Mouse (Mus musculus) CD4-positive helper T cell, adult 2 months (primary cell): ENCODE data around the gene Babam2.

Experiments used
- DNase-seq: peaks from one replicate; pipeline ENCODE4 v3.0.0-alpha.2; 2012; ENCODE audit warnings: low read depth, missing footprints, low spot score

Babam2 gene

GRCm38 (mm10) chr5:31713841-31714264 lies 16.4 kb downstream of the Babam2 start:
- DNase-seq = peak; percentile 36

GRCm38 (mm10) chr5:31715486-31716150 lies 18.1 kb downstream of the Babam2 start:
- no peak for DNase-seq

- no peak for DNase-seq
These were observed 27.0 kb downstream of the Babam2 start for GRCm38 (mm10) chr5:31724519-31724918.

DNA sequence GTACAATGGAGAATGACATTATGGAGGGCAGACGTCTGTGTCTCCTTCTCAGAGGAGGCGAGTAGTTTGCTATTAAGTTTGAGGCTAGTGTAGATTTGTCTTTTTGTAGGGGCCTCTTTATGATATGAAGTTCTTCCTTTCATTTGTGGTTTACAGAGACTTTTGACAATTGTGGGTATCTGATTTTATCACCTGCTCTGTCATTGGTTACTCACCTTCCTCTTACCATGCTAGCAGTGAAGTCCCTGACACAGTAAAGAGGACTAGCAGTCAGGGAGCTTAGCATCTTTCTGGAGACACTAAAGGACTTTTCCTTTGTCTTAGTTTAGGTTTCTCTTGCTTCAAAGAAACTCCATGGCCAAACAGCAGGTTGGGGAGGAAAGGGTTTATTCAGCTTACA lies 28.4 kb downstream of the Babam2 start:
- peak; percentile 62 for DNase-seq

DNA sequence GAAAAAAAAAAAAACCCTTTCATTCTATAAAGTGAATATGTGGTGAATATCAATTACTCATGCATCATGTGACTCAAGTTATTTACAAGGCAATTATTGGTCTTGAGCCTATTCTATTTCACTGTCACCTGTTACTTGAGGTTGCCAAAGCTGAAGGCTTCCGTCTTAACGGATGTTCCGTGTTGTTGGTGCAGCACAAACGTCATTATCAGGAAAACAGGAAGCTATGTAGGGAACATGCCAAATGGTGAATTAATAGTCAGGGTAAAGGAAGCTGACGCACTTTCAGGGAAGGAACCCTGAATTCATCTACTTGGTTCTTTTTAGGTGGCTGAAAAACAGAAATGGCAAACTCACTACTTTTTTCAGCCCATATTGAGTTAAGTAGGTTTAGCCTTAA lies 30.0 kb downstream of the Babam2 start:
- no peak for DNase-seq

DNA sequence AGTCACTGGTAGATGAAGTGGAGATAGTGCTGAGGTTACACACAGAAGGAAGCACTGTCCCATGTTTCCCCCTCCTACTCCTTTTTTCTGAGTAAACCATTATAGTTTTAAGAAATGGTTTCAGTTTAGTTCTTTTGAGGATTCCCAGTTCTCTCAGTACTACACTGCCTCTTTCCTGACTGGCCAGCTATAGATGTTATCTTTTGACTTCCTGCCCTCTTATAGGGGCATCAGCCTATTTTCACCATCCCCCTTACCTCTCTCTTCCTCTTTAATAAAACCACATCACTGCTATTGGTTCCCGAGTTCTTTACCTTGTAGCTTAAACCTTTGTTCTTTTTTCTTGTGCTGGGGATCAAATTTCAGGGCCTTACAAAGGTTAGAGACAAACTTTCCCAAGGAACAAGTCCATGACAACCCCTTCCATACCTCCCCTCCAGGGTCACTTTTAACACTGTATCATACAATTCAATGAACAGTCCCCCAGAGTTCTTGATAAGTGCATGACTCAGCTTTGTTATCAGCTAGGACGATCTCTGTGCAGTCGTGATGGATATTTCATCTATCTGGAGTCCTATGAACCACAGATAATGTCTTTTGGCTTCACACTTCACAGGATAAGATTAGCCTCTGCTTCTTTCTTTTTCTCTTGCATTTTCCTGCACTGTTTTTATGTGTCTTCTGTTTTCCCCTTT lies 35.3 kb downstream of the Babam2 start:
- DNase-seq = peak; percentile 27

- no peak for DNase-seq
These were observed 44.4 kb downstream of the Babam2 start for GRCm38 (mm10) chr5:31741931-31742330.

DNA sequence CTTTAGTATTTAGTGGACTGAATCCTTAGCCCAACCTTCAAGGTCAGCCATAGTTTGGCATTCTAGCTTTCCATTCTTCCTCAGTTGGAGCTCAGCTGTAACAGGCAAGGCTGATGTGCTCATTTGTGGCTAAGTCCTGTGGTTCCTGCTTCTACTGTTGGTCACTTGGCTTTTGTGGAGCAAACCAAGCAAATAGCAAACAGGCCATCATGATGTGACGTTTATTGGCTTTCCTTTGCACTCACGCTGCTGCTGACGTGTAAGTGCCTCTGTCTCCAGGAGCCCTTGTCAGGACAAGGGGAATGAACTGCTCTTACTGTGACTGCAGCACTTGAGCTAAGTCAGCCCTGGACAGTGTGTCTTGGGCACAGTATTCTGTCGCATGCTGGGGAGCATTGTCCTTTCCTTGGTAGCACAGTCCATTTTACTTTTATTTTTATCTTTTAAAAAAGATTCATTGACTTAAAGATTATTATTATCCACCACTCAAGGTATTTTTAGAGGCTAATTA lies 45.1 kb downstream of the Babam2 start:
- DNase-seq = no peak

DNA sequence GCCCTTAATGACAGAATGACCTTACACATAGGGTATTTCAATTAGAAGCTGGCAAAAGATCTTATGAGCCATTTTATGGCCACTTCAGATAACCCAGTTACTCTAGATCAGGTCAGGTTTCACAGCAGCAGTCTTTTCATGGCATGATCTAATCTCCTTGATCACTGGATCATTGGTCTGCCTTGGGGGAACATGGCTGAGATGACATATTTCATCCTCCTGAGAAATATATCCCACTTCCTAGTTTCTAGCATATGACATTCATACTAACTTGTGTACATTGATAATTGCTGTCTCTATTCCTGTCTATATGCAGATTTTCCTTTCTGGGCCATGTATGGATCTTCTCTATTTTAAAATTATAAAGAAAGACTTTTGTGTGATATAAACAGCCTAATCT lies 51.9 kb downstream of the Babam2 start:
- DNase-seq = no peak

DNA sequence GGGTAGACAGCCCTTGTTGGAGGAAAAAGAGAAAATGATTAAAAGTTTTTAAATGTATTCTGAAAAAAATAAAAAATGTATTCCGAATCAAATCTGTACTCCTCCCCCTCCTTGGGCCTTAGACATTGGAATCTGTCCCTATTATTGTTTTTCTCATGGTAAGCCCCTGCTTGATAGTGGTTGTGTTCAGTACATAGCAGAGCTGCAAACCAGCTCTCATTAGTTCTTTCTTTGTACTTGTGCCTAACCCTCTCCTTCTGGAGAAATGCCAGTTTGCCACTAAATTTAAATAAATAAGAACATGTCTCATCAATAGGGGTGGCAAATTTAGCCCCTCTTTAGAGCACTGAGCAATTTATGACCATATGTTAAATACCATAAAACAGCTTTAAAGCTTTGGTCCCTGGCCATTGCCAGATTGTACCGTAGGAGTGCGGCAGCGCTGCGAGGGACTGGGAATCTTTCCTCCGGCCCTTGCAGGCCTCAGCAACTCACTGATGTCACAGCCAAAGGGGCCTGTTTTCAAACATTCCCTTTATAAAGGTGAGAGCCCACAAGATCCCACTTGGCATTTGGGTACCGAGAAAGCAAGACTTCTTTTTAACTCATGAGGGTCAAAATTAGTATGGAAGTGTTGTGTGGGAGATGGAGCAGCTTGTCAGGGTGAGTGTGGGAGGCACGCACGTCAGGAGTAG lies 52.9 kb downstream of the Babam2 start:
- DNase-seq = no peak

DNA sequence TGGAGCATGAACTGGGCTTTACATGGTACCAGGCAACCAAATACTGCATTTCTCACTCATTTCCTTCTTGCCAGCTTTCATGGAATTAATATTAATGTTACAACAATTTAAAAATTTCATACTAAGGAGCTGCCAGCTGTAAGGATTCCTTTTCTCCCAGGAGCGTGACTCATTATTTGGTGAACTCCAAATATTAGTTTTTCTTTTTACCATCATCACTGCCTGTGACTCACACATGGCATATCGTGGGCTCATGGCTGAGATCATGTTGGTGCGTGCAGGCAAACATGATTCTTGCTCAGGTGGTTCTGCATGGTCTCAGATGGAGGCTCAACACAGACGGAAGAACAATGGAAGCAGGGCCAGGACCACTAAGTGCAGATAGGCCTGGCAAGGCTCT lies 53.5 kb downstream of the Babam2 start:
- no peak for DNase-seq

DNA sequence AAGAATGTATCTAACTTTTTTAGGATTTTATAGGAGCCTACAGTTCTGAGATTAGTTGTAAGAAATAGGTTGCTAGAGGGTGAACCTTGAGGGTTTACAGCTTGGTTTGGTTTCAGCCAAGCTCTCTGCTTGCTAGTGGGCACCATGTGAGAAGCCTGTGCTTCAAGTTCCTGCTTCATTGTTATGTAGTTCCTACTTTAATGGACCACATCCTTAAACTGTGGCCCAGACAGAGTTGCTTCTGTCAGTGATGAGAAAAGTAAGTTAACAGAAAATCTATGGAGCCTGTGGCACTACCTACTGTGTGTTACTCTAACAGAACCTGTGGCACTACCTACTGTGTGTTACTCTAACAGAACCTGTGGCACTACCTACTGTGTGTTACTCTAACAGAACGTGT lies 57.1 kb downstream of the Babam2 start:
- no peak for DNase-seq

GRCm38 (mm10) chr5:31755255-31755654 lies 57.8 kb downstream of the Babam2 start:
- no peak for DNase-seq

DNA sequence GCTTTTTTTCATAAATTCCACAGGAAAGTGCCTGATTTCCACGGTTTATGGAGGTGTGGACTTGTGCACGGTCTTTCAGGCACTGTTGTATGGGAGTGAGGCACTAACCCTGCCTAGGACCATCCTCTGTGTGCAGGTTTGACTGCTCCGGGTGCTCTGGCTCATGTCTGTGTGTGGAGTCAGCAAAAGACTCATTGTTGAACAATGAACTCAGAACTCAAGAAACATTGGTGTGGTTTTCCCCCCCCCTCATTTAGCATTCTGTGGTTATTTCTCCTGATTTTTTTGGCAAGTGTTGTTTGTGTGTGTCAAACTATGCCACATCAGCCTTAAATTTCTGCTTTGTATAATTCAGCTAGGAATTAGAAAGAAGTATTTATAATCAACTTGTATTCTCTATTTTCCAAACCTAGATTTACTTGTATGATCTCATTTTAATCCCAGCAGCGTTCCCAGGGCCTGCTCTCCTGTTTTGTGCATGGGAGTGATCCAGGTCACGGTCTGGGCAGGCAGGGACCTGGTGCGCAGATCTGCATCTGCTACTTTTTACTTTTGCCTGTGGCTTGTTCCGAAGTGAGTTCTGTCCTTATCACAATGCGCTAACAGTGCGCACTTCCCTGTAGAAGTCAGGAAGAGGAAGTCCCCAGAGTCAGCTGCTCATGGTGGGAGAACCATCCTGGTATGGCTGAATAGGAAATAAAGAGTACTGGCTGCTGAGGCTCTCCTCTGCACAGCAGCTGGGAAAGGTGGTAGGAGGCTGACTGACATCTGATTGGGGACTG lies 61.0 kb downstream of the Babam2 start:
- DNase-seq = no peak

- no peak for DNase-seq
These were observed 64.4 kb downstream of the Babam2 start for GRCm38 (mm10) chr5:31761836-31762235.

DNA sequence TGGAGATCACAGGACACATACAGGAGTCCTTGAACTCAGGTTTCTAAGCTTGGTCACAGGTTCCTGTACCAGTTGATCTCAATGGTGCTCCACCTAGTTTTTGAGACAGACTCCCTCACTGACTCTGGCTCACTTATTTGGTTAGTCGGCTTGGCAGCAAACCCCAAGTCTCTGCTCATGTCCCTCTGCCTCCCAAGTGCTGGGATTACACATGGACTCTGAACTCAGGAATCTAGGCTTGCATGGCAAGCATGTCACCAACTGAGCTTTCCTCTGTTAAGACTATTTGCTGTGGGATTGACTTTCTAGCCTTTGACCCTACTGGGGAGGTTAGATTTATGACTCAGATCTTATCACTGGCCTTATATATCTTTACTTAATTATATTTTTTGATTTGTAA lies 65.3 kb downstream of the Babam2 start:
- no peak for DNase-seq

DNA sequence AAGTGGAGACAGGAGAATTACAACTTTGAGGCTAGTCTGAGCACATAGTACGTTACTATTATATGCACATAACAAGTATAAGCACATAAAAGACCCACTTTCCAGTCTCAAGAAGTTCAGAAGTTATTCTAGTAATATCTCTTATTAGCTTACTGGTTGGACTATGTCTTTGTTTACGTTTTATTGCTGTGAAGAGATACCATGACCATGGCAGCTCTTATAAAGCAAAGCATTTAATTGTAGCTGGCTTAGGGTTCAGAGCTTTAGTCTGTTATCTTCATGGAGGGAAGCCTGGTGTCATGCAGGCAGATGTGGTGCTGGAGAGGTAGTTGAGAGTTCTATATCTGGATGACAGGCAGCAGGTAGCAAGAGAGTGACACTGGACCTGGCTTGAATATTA lies 68.3 kb downstream of the Babam2 start:
- no peak for DNase-seq

DNA sequence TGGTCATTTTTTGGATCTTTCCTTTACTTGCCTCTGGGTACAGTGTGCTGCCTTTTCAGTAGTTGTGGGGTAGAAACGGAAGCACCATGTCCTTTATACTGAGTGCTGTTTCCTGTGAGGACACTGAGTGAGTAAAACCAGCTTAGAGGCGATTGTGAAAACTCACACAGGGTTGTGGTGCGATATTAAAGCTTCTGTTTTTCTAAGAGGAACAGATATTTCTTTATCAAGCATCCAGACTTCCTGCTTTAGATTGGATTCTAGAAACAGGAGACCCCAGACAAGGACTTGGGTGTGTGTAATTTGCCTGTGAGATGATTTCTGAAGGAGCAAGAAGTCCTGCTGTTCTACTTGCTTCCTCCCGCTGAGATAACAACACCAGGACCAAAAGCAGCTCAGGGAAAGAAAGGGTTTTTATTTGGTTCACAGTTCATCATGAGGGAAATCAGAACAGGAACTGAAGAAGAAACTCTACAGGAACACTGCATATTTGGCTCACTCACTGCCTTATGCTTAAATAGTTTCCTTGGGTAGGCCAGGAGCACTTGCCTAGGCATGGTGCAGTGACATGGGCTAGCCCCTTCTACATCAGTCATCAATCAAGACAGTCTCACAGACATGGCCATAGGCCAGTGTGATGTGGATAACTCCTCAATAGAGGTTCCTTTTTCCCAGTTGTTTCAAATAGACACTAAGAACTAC lies 69.5 kb downstream of the Babam2 start:
- DNase-seq = no peak

- DNase-seq = no peak
These were observed 74.0 kb downstream of the Babam2 start for GRCm38 (mm10) chr5:31771486-31771885.

DNA sequence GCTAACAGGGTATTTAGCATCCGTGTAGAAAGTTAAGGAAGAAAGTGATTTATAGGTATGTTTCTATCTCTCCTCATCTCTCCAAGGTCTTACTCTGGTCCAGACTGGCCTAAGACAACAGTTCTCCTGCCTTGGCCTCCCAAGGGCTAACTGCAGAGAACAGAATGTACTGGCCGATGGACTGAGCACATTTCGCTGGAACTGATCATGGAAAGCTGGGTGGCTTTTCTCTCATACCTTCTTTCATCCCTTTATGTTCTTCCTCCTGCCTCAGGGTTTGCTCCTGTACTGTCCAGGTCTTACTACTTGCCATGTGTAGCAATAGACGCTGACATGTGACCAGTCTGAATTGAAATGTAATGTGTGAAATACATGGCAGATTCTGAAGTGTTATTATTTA lies 74.4 kb downstream of the Babam2 start:
- DNase-seq = no peak

- DNase-seq = no peak
These were observed 77.5 kb downstream of the Babam2 start for GRCm38 (mm10) chr5:31774976-31775375.
